Mouse (Mus musculus): ENCODE results near the gene Kcnc2.

DNA sequence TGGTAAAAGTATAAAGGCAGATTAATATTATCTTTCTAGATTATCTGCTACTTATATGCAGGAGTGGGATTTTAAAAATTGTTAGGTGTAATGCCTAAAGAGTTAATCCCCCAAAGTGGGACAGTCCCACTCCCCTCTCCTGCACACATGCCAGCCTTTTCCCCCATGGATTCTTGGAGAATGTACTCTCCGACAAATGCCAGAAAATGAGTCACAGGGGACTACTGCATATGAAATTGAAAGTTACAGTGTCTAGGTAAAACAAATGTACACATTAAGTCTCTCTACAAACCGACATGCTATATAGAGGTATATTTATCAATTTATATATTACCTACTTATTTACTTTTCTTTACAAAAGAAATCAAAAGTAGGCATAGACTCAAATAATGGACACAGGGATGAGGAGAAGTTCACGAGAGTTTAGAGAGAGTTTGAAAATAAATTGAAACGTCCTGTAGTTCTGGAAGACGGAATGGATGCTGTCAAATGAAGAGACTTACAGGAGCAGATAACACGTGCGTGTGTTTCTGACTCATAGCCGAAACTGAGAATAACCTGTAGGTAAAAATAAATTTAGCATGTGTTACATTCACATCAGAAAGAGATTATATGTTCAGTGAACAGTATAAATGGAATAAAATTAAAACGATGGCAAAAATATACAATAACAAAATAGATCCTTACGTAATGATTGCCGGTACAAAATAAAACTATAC lies 213.6 kb downstream of the Kcnc2 start:
- TF ChIP-seq CTCF (IDR thresholded peaks at IDR 0.05; ENCODE audit: low read depth), result no peak
- no peak for TF ChIP-seq EP300 (IDR thresholded peaks at IDR 0.05; ENCODE audit: low read depth)

All from liver, embryonic 14.5 days (tissue).